Mouse (Mus musculus): ENCODE measurements at regions not wholly inside any gene's neighbourhood (a gene's known extent, or its start where the extent isn't known, plus 50 kb on each side); places are given as distances from the start of the nearest gene placed in this dataset.
A peak's percentile ranks its signal among the peaks of the same experiment; 100 is the strongest.

DNA sequence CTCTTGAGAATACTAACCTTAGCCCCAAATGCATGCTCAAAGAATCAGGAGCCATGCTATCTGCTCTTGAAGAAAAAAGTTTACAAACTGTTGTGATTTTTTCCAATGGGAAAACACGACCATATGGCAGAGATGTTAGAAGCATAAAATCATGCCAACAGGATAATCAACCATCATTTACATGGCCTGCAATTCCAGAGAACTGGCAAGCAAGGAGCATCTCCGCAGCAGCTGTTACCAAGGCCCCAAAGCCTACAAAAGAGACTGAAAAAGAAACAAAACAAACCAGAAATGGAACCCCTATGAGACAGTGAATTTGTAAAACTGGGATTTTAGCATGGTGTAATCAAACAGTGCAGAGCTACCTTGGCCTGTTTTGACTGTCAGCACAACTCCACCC lies 1164.2 kb upstream of the Gm10800 start:
- peak; percentile 4 to 13 for DNase-seq

DNA sequence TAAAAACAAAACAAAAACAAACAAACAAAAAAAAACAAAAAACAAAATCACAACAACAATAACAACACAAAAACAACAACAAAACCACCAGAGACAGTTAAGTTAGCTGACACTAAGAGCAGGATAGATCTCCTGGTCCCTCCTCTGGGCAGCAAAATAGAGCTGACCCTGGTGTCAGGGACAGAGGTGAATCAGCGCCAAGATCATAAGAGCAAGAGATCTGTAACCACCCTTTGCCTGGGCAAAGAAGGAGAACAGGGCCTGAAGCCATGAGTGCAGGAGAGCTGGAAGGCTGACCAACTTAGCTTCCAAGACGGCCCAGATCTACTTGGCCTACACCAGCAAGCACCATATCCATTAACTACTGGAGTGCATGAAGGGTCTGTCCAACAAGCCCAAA lies 1154.6 kb upstream of the Gm10800 start:
- no peak for DNase-seq

Measured in layer of hippocampus, postnatal 36 days (tissue).